Comparison of ENCODE assay signal across 8 mouse cellular contexts in the genomic region with DNA sequence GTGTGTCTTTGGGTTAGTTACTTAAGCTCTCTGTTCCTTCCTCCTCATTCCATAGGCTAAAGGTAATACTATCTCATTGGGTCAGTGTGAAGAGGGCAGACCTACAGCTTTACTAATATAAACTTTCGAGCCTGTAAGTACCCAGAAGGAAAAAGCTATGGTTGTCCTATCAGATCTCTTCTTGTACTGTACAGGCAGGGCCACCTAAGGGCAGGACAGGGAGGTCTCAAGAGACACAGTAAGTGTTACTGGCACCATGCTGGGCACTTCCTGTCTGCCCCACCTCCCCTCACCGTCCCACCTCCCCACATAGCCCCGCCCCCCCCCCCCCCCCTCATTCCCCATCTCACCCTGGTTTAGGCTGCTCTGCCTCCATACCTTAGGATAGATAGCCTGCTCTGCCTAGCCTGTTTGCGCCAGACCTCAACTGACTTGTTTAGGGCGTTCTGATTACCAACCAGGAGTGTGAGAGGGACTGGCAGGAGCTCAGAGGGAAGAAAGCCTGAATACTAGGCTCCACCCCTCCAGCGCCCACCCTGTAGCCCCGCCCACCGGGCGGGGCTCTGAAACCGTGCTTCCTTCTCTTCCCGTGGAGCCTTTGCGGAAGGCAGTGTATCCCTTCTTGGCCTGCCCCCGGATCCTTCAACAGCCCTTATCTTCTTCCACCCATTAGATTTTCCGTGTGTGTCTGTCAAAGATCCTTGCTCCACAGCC.
DNase-seq lines count a peak whose midpoint lies in the region; ATAC-seq lines count a peak whose summit lies in the region.

No protein-coding gene starts in this region.

- no peaks in the 10 kb centered on the region for H3K4me1 ChIP-seq in heart, embryonic 13.5 days
- peaks cover 3% of the 10 kb centered on the region; the same call in 1 of the 2 replicates for H3K4me1 ChIP-seq in neural tube, embryonic 15.5 days

- no peak for ATAC-seq in heart, embryonic 13.5 days (ENCODE audit: extremely low read depth, insufficient number of reproducible peaks, low FRiP score, low TSS enrichment)
- no peak for ATAC-seq in neural tube, embryonic 15.5 days (ENCODE audit: low FRiP score)
- no peak for ATAC-seq in activated CD4-positive, CD25-positive, alpha-beta regulatory T cell, adult 4 months

- no peak overlapping the region for H3K4me3 ChIP-seq in heart, embryonic 13.5 days
- H3K4me3 ChIP-seq in neural tube, embryonic 15.5 days (replicated peaks), result no peak overlapping the region

- no peaks in the 10 kb centered on the region for H3K9me3 ChIP-seq in heart, embryonic 13.5 days
- H3K9me3 ChIP-seq in neural tube, embryonic 15.5 days (replicated peaks), result no peaks in the 10 kb centered on the region

- H3K27ac ChIP-seq in heart, embryonic 13.5 days (replicated peaks), result no peak overlapping the region
- H3K27ac ChIP-seq in neural tube, embryonic 15.5 days (replicated peaks), result no peak overlapping the region

- peaks cover 6% of the 10 kb centered on the region; the same call in 1 of the 2 replicates for H3K27me3 ChIP-seq in heart, embryonic 13.5 days (replicated peaks)
- H3K27me3 ChIP-seq in neural tube, embryonic 15.5 days (replicated peaks), result peaks cover 4% of the 10 kb centered on the region; the same call in 1 of the 2 replicates

- DNase-seq in right cerebral cortex, postnatal 4 days, result peak; percentile 11
- DNase-seq in right cerebral cortex, postnatal 10 days (ENCODE audit: low spot score in 2 of 2), result no peak
- DNase-seq in liver, result peak; percentile 63
- no peak for DNase-seq in gastrocnemius, postnatal 25 days
- no peak for DNase-seq in gastrocnemius, postnatal 4 days (ENCODE audit: low spot score in 2 of 2)

- no peaks in the 10 kb centered on the region for H3K36me3 ChIP-seq in heart, embryonic 13.5 days
- no peaks in the 10 kb centered on the region for H3K36me3 ChIP-seq in neural tube, embryonic 15.5 days

- peak overlapping the region; percentile 50 for H3K4me2 ChIP-seq in heart, embryonic 13.5 days
- peak overlapping the region; percentile 15; the same call in 1 of the 2 replicates for H3K4me2 ChIP-seq in neural tube, embryonic 15.5 days

- WGBS in heart, embryonic 13.5 days, result 9% methylated on average over 14 of the region's 14 CpGs
- WGBS in neural tube, embryonic 15.5 days, result 13% methylated on average over 14 of the region's 14 CpGs

- H3K9ac ChIP-seq in heart, embryonic 13.5 days, result no peak overlapping the region
- H3K9ac ChIP-seq in neural tube, embryonic 15.5 days (replicated peaks), result no peak overlapping the region

Comparison
In these comparisons a context has a peak if more than half of its experiments do, and no peak if none do; other contexts are left out.
1. DNase-seq: peak in right cerebral cortex, postnatal 4 days (single experiment) and liver (single experiment); none in right cerebral cortex, postnatal 10 days (0 of 2), gastrocnemius, postnatal 25 days (single experiment) and gastrocnemius, postnatal 4 days (0 of 2).